Mouse (Mus musculus): ENCODE measurements around the gene St6gal1. TPM values are rescaled to one million over a fixed set of nuclear protein-coding genes. Genes with fewer than 3 reads are reported as not detected.

St6gal1 gene
- polyA plus RNA-seq, 1 experiment = 77.2 TPM

DNA sequence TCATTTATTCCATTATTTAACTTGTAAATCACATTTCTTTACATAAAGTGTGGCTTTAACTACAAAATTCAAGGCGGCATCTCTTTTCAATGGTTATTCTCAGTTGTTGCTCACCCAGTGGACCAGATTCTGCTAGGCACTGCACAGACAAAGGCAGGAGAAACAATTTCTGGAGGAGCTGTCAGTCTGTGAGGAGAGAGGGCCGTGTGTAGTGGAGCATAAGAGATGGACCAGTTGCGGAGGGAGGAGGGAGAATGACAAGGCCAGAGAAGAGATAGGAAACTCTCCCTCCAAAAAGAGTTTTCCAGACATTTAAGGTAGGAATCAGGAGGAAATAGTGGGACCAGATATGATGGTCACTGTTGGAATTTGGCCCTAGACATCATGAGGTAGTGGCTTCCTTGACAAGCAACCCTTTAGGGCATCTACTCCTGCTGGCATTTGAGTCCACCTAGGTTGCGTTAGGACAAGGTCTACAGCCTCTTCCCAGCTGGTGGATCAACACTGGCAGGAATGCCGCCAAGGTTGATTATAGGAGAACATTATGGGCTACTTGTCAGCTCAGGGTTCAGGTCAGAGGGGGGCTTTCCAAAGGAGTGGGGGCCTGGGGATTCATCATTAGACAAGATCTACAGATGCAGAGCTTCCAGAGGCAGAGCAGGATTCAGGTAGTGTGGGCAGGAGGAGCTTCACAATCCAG, 19.3 kb downstream of the St6gal1 start:
- Histone ChIP-seq H3K4me1 (ENCODE audit: control insufficient read depth, insufficient read depth, low read length) (peaks cover 32% of the 10 kb centered on the region), H3K27ac (ENCODE audit: insufficient read depth, low read depth, low read length) (no peak overlapping the region), H3K4me3 (ENCODE audit: insufficient read depth, low read length) (no peak overlapping the region)
- TF ChIP-seq CTCF (IDR thresholded peaks at IDR 0.05; ENCODE audit: low read depth, low read length) (no peak), POLR2A (IDR thresholded peaks at IDR 0.05; ENCODE audit: borderline replicate concordance, low read depth, low read length) (no peak)

DNA sequence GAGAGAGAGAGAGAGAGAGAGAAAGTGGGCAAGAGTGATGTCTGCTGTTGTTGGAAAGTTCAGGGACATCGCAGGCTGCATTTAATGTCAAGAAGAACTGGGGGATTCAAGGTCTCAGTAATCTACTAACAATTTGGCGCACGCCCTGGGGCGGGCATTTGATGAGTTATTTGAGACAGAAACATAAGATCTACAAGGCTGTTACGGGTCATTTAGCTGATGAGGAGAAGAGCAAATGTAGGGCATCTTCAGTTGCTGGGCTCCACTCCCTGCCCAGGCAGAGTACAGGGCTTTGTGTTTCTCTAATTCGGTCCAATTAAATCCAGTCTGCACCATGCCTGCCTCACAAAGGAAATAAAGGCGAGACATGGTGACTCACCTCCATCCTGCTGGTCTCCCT, 19.9 kb downstream of the St6gal1 start:
- Histone ChIP-seq H3K4me1 (ENCODE audit: control insufficient read depth, insufficient read depth, low read length) (peaks cover 36% of the 10 kb centered on the region), H3K4me3 (ENCODE audit: insufficient read depth, low read length) (no peak overlapping the region), H3K27ac (ENCODE audit: insufficient read depth, low read depth, low read length) (no peak overlapping the region)
- TF ChIP-seq CTCF (IDR thresholded peaks at IDR 0.05; ENCODE audit: low read depth, low read length) (no peak), POLR2A (IDR thresholded peaks at IDR 0.05; ENCODE audit: borderline replicate concordance, low read depth, low read length) (no peak)

DNA sequence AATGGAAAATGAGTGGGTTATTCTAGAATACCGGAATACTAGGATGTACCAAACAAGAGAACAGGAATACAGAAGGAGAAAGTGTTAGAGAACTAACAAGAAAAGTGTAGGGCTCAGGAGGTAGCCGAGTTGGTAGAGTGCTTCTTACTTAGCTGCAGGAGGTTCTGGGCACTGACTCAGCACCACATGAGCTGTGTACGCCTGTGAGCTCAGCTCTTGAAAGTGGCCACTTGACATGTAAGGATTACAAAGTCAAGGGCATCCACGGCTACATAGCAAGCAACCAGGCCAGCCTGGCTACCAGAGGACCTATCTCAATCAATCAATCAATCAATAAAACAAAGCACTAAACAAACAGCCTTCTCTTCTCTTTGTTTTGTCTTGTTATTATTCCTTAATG, 24.7 kb downstream of the St6gal1 start:
- Histone ChIP-seq H3K4me3 (ENCODE audit: insufficient read depth, low read length) (no peak overlapping the region), H3K4me1 (ENCODE audit: control insufficient read depth, insufficient read depth, low read length) (peaks cover 47% of the 10 kb centered on the region)
- TF ChIP-seq CTCF (IDR thresholded peaks at IDR 0.05; ENCODE audit: low read depth, low read length) (no peak), POLR2A (IDR thresholded peaks at IDR 0.05; ENCODE audit: borderline replicate concordance, low read depth, low read length) (no peak)

DNA sequence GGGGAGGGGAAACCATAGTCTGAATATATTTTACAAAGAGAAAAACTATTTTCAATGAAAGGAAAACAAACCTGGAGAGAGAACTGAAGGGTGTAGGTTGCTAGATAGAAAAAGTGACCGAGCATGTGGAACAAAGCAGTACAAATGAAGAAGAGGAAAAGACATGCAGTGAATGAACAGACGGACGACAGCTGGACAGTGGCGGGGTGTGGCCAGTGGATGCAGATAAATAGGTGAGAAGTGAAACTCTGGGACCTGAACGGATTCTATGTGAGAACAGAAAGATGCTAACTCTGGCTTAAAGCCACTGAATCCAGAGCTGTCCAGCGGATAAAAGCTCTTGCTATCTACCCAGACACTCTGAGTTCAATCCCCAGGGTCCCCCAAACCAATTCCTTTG, 25.2 kb downstream of the St6gal1 start:
- no peak overlapping the region for H3K27ac ChIP-seq (ENCODE audit: insufficient read depth, low read depth, low read length)

More for the DNA sequence above, 24.7 kb downstream of the St6gal1 start:
- 0 out of 2 replicates have a peak overlapping the region, but pooled peaks have one; percentile 8 for H3K27ac ChIP-seq (ENCODE audit: insufficient read depth, low read depth, low read length)

DNA sequence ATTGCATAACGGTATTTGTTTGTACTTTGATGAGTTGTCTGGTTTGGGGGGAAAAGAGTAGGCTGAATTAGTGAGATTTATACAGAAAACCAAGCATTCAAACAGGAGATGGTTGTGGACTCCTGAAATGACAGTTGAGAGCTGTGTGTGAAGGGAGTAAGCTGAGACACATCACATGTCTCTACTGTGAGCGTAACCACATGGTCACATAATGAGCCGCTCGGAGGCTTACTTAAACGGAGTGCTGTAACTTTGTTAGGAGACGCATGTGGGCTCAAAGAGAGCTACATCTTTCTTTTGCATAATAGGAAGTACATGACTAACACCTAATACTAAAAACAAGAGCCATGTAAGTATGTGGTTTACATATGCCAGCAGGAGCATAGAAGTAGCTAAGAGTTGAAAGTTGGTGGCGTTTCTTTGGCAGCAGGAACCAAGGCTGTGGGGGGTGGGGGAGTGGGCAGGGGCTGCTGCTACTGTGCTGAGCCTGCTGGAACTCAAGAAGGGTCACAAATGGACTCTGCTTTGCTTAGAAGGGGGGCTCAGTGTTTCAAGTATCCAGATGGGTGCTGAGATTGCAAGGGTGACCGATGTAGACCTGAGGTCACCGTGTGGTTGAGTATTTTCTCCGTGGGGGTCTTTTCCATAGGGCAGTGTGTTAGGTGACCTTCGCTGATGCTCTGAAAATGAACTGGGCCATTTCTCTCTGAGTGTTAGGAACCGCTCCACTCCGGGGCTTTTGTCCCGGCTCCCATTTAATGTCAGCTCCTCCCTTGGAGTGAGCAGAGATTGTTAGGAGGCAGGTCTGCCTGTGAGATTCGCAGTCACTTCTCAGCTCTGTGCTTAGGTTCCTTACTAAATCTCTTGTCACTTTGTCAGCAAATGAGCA, 26.3 kb downstream of the St6gal1 start:
- no peak for TF ChIP-seq POLR2A (IDR thresholded peaks at IDR 0.05; ENCODE audit: borderline replicate concordance, low read depth, low read length)
- no peak for TF ChIP-seq CTCF (IDR thresholded peaks at IDR 0.05; ENCODE audit: low read depth, low read length)
- Histone ChIP-seq H3K4me3 (ENCODE audit: insufficient read depth, low read length) (no peak overlapping the region), H3K27ac (ENCODE audit: insufficient read depth, low read depth, low read length) (no peak overlapping the region), H3K4me1 (ENCODE audit: control insufficient read depth, insufficient read depth, low read length) (peaks cover 38% of the 10 kb centered on the region)

More for the DNA sequence above, 25.2 kb downstream of the St6gal1 start:
- no peak overlapping the region for H3K4me3 ChIP-seq (ENCODE audit: insufficient read depth, low read length)
- H3K4me1 ChIP-seq (ENCODE audit: control insufficient read depth, insufficient read depth, low read length) = peaks cover 42% of the 10 kb centered on the region
- TF ChIP-seq POLR2A (IDR thresholded peaks at IDR 0.05; ENCODE audit: borderline replicate concordance, low read depth, low read length) (no peak), CTCF (IDR thresholded peaks at IDR 0.05; ENCODE audit: low read depth, low read length) (no peak)

DNA sequence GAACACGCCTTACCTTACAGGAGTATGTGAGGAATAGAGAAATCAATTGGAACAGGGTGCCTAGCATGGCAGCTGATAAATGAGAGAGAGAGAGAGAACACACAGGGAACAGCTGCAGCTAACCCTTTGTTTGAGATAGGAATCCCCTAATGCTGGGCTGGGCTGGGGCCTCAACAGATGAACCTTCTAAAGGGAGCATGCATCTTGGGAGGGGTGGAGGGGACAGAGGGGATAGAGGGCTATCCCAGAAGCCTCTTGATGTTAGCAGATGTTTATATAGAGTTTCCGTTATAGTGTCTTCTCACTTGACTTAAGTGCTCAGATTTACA, 26.9 kb downstream of the St6gal1 start:
- H3K4me1 ChIP-seq (ENCODE audit: control insufficient read depth, insufficient read depth, low read length) = peaks cover 35% of the 10 kb centered on the region
- TF ChIP-seq POLR2A (IDR thresholded peaks at IDR 0.05; ENCODE audit: borderline replicate concordance, low read depth, low read length) = no peak
- no peak for TF ChIP-seq CTCF (IDR thresholded peaks at IDR 0.05; ENCODE audit: low read depth, low read length)
- no peak overlapping the region for H3K27ac ChIP-seq (ENCODE audit: insufficient read depth, low read depth, low read length)
- no peak overlapping the region for H3K4me3 ChIP-seq (ENCODE audit: insufficient read depth, low read length)

DNA sequence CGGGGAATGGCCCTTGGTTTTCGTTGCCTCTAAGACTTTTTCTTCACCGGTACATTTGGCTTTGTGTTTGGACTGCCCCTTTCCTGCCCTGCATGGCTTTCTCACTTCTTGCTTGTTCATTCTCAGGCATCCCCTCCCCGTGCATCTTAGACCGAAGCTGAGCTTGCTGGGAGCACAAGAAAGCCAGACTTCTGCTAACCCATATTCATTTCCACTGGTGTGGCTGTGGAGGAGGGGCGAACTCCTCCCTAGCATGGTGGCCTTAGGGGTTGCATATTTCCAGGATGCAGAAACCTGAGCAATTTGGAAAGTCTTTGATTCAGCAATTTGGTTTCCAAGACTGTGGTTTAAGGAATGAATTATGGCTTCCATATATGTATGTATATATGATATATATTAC, 29.1 kb downstream of the St6gal1 start:
- H3K4me3 ChIP-seq (ENCODE audit: insufficient read depth, low read length) = no peak overlapping the region
- peaks cover 35% of the 10 kb centered on the region for H3K4me1 ChIP-seq (ENCODE audit: control insufficient read depth, insufficient read depth, low read length)
- H3K27ac ChIP-seq (ENCODE audit: insufficient read depth, low read depth, low read length) = no peak overlapping the region
- TF ChIP-seq CTCF (IDR thresholded peaks at IDR 0.05; ENCODE audit: low read depth, low read length) = no peak
- no peak for TF ChIP-seq POLR2A (IDR thresholded peaks at IDR 0.05; ENCODE audit: borderline replicate concordance, low read depth, low read length)

DNA sequence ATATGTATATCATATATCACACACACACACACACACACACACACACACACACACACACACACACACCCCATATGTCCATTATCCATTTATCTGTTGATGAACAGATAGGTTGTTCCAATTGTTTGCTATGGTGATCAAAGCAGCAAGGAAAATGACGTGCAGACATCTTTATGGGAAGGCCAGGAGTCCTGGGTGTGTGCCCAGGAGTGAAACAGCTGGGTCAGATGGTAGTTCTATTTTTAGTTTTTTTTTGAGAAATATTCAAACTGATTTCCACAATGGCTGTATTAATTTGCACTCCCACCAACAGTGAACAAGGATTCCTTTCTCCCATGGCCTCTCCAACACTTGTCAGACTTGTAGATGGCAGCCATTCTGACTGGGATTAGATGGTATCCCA, 29.5 kb downstream of the St6gal1 start:
- H3K4me3 ChIP-seq (ENCODE audit: insufficient read depth, low read length) = no peak overlapping the region
- no peak overlapping the region for H3K27ac ChIP-seq (ENCODE audit: insufficient read depth, low read depth, low read length)
- TF ChIP-seq CTCF (IDR thresholded peaks at IDR 0.05; ENCODE audit: low read depth, low read length) = no peak
- TF ChIP-seq POLR2A (IDR thresholded peaks at IDR 0.05; ENCODE audit: borderline replicate concordance, low read depth, low read length) = no peak
- peaks cover 31% of the 10 kb centered on the region for H3K4me1 ChIP-seq (ENCODE audit: control insufficient read depth, insufficient read depth, low read length)

DNA sequence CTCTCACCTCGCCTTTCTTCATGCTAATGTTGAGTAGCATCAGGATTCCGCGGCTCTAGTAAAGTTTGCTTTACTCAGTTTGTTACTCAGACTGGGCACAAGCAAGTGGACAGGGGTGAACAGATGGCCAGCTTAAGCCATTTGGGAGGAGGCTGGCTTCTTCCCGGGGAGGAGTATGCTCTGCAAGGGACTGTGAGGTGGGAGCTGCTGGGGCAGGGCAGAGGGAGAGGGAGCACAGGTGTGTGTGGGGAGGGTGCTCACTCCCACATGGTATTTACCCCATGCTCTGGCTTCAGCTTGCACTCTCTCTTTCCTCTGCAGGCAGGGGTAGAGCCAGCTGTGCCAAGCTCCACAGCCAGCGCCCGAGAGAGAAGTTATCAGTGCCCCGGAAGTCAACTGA, 32.1 kb downstream of the St6gal1 start:
- TF ChIP-seq POLR2A (IDR thresholded peaks at IDR 0.05; ENCODE audit: borderline replicate concordance, low read depth, low read length) (no peak), CTCF (IDR thresholded peaks at IDR 0.05; ENCODE audit: low read depth, low read length) (no peak)
- H3K4me1 ChIP-seq (ENCODE audit: control insufficient read depth, insufficient read depth, low read length) = peaks cover 10% of the 10 kb centered on the region
- H3K4me3 ChIP-seq (ENCODE audit: insufficient read depth, low read length) = no peak overlapping the region
- H3K27ac ChIP-seq (ENCODE audit: insufficient read depth, low read depth, low read length) = no peak overlapping the region

DNA sequence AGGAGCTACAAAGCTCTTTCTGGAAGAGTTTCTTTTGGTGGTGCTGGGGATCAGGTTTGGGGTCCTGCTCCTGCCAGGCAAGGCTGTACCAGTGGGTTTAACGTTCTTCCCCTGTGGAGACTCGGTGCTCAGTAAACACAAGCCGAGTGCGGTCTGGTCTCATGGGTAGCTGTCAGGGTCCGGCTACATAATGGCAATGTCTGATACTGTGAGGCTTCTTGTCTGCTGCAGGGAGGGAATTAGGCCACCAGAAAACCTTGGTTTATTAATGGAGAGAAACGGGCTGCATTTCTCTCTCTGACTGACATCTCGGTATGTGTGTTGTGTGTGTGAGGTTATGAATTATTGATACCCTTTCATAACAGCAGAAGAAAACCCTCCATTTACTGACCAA, 33.9 kb downstream of the St6gal1 start:
- Histone ChIP-seq H3K4me3 (ENCODE audit: insufficient read depth, low read length) (no peak overlapping the region), H3K27ac (ENCODE audit: insufficient read depth, low read depth, low read length) (no peak overlapping the region), H3K4me1 (ENCODE audit: control insufficient read depth, insufficient read depth, low read length) (peaks cover 7% of the 10 kb centered on the region)
- TF ChIP-seq CTCF (IDR thresholded peaks at IDR 0.05; ENCODE audit: low read depth, low read length) = no peak
- no peak for TF ChIP-seq POLR2A (IDR thresholded peaks at IDR 0.05; ENCODE audit: borderline replicate concordance, low read depth, low read length)

Measured in bone marrow macrophage, adult 2 months (primary cell).